26 mouse cellular contexts compared by ENCODE assay signal in genomic region chr6:4849747-4850146, GRCm38 (mm10). TPM values are rescaled to one million over a fixed set of nuclear protein-coding genes. Genes with fewer than 3 reads are reported as not detected.
DNase-seq lines count a peak whose midpoint lies in the region; ATAC-seq lines count a peak whose summit lies in the region.
"Had no signal": no experiment of that assay in that cellular context is flagged by ENCODE, and none has a peak within 500 bp of the region (broad histone marks: within the 10 kb centered on the region; RNA-seq: fewer than 3 reads in every experiment).

No protein-coding gene starts in this region.

- no peaks in the 10 kb centered on the region for H3K36me3 ChIP-seq in forebrain, embryonic 14.5 days (ENCODE audit: control insufficient read depth, insufficient read depth, low read length)
- no peaks in the 10 kb centered on the region for H3K36me3 ChIP-seq in forebrain, embryonic 16.5 days (ENCODE audit: control insufficient read depth, insufficient read depth)
- no peaks in the 10 kb centered on the region for H3K36me3 ChIP-seq in midbrain, embryonic 11.5 days (ENCODE audit: control insufficient read depth, insufficient read depth, low read length)
- no peaks in the 10 kb centered on the region for H3K36me3 ChIP-seq in midbrain, embryonic 15.5 days (replicated peaks)
- no peaks in the 10 kb centered on the region for H3K36me3 ChIP-seq in liver, embryonic 13.5 days
- no peaks in the 10 kb centered on the region for H3K36me3 ChIP-seq in liver, embryonic 16.5 days (ENCODE audit: control insufficient read depth, insufficient read depth)
- H3K36me3 ChIP-seq: embryonic facial prominence, embryonic 13.5 days; hindbrain, embryonic 13.5 days; limb, embryonic 10.5 days; limb, embryonic 15.5 days; lung, embryonic 15.5 days; midbrain, embryonic 13.5 days had no signal

- H3K4me2 ChIP-seq in forebrain, embryonic 14.5 days (ENCODE audit: low read length), result no peak overlapping the region
- no peak overlapping the region for H3K4me2 ChIP-seq in forebrain, embryonic 16.5 days (ENCODE audit: low read length)
- no peak overlapping the region for H3K4me2 ChIP-seq in midbrain, embryonic 11.5 days
- no peak overlapping the region for H3K4me2 ChIP-seq in midbrain, embryonic 15.5 days
- H3K4me2 ChIP-seq in liver, embryonic 13.5 days, result peak overlapping the region; percentile 27; the same call in 1 of the 2 replicates
- H3K4me2 ChIP-seq in liver, embryonic 16.5 days (ENCODE audit: low read depth, low read length), result peak overlapping the region; percentile 24; the same call in 1 of the 2 replicates
- H3K4me2 ChIP-seq: embryonic facial prominence, embryonic 13.5 days; hindbrain, embryonic 13.5 days; limb, embryonic 15.5 days; lung, embryonic 15.5 days; midbrain, embryonic 13.5 days had no signal

- H3K27ac ChIP-seq in forebrain, embryonic 14.5 days (ENCODE audit: low read depth, low read length), result no peak overlapping the region
- no peak overlapping the region for H3K27ac ChIP-seq in forebrain, embryonic 16.5 days (ENCODE audit: low read length)
- H3K27ac ChIP-seq in midbrain, embryonic 11.5 days (ENCODE audit: low read depth, low read length), result no peak overlapping the region
- H3K27ac ChIP-seq in midbrain, embryonic 15.5 days, result no peak overlapping the region
- no peak overlapping the region for H3K27ac ChIP-seq in liver, embryonic 13.5 days
- H3K27ac ChIP-seq in liver, embryonic 16.5 days (ENCODE audit: low read length), result peak overlapping the region; percentile 33; the same call in 1 of the 2 replicates
- H3K27ac ChIP-seq: embryonic facial prominence, embryonic 13.5 days; hindbrain, embryonic 13.5 days; limb, embryonic 15.5 days; lung, embryonic 15.5 days; midbrain, embryonic 13.5 days; stomach, postnatal 0 days had no signal

- WGBS in forebrain, embryonic 14.5 days, result 8% methylated on average over 3 of the region's 3 CpGs
- 10% methylated on average over 3 of the region's 3 CpGs for WGBS in forebrain, embryonic 16.5 days
- 11% methylated on average over 3 of the region's 3 CpGs for WGBS in midbrain, embryonic 11.5 days
- 10% methylated on average over 3 of the region's 3 CpGs for WGBS in midbrain, embryonic 15.5 days
- 48% methylated on average over 3 of the region's 3 CpGs for WGBS in liver, embryonic 13.5 days (ENCODE audit: insufficient replicate concordance)
- 52% methylated on average over 3 of the region's 3 CpGs for WGBS in liver, embryonic 16.5 days (ENCODE audit: insufficient replicate concordance)

- peak; percentile 6 for DNase-seq in forebrain, embryonic 14.5 days (ENCODE audit: low spot score)
- DNase-seq in midbrain, embryonic 11.5 days (ENCODE audit: low spot score, missing footprints), result peak; percentile 86
- no peak for DNase-seq in liver, embryonic 13.5 days
- DNase-seq in adrenal gland, adult (ENCODE audit: inconsistent age in 2 of 2, low spot score in 1 of 2), result no peak
- DNase-seq: adrenal gland, adult 2 months; B cell, adult 2 months; cerebellum, adult 8-10 months; cerebellum, postnatal 25 days; gastrocnemius, postnatal 14 days; kidney, adult 9 months; kidney, postnatal 10 days; layer of hippocampus, adult 9-11 months; right cerebral cortex, postnatal 4 days; thymus, adult 18-20 months; thymus, postnatal 25 days had no signal

- no peaks in the 10 kb centered on the region for H3K27me3 ChIP-seq in forebrain, embryonic 14.5 days (replicated peaks; ENCODE audit: control insufficient read depth, insufficient read depth, low read length)
- no peaks in the 10 kb centered on the region for H3K27me3 ChIP-seq in forebrain, embryonic 16.5 days (replicated peaks; ENCODE audit: control insufficient read depth, insufficient read depth, low read length)
- H3K27me3 ChIP-seq in midbrain, embryonic 11.5 days (ENCODE audit: control insufficient read depth, insufficient read depth, low read length), result no peaks in the 10 kb centered on the region
- H3K27me3 ChIP-seq in midbrain, embryonic 15.5 days (replicated peaks), result no peaks in the 10 kb centered on the region
- no peaks in the 10 kb centered on the region for H3K27me3 ChIP-seq in liver, embryonic 13.5 days
- no peaks in the 10 kb centered on the region for H3K27me3 ChIP-seq in liver, embryonic 16.5 days (ENCODE audit: control insufficient read depth, insufficient read depth, low read depth, low read length)
- H3K27me3 ChIP-seq: embryonic facial prominence, embryonic 13.5 days; hindbrain, embryonic 13.5 days; limb, embryonic 15.5 days; lung, embryonic 15.5 days; midbrain, embryonic 13.5 days had no signal

- no peaks in the 10 kb centered on the region for H3K9me3 ChIP-seq in forebrain, embryonic 14.5 days (replicated peaks; ENCODE audit: control insufficient read depth, low read length)
- no peaks in the 10 kb centered on the region for H3K9me3 ChIP-seq in forebrain, embryonic 16.5 days (ENCODE audit: control insufficient read depth, low read length)
- no peaks in the 10 kb centered on the region for H3K9me3 ChIP-seq in midbrain, embryonic 11.5 days (ENCODE audit: control insufficient read depth, low read length)
- no peaks in the 10 kb centered on the region for H3K9me3 ChIP-seq in midbrain, embryonic 15.5 days
- no peaks in the 10 kb centered on the region for H3K9me3 ChIP-seq in liver, embryonic 13.5 days (replicated peaks)
- H3K9me3 ChIP-seq in liver, embryonic 16.5 days (replicated peaks; ENCODE audit: control insufficient read depth, low read length), result no peaks in the 10 kb centered on the region
- H3K9me3 ChIP-seq: embryonic facial prominence, embryonic 13.5 days; hindbrain, embryonic 13.5 days; limb, embryonic 10.5 days; limb, embryonic 15.5 days; lung, embryonic 15.5 days; midbrain, embryonic 13.5 days had no signal

- no peak for ATAC-seq in forebrain, embryonic 14.5 days
- ATAC-seq in forebrain, embryonic 16.5 days, result no peak
- ATAC-seq in midbrain, embryonic 11.5 days (ENCODE audit: low FRiP score), result peak; percentile 76
- no peak for ATAC-seq in midbrain, embryonic 15.5 days (replicated peaks)
- ATAC-seq in liver, embryonic 13.5 days (ENCODE audit: low read depth), result no peak
- ATAC-seq in liver, embryonic 16.5 days (ENCODE audit: low read depth), result no peak
- ATAC-seq: intestine, postnatal 0 days; midbrain, embryonic 13.5 days had no signal

- no peak overlapping the region for H3K9ac ChIP-seq in forebrain, embryonic 14.5 days (ENCODE audit: low read length)
- no peak overlapping the region for H3K9ac ChIP-seq in forebrain, embryonic 16.5 days (replicated peaks; ENCODE audit: low read depth, low read length)
- H3K9ac ChIP-seq in midbrain, embryonic 11.5 days (ENCODE audit: low read length), result no peak overlapping the region
- H3K9ac ChIP-seq in midbrain, embryonic 15.5 days, result no peak overlapping the region
- no peak overlapping the region for H3K9ac ChIP-seq in liver, embryonic 13.5 days
- H3K9ac ChIP-seq in liver, embryonic 16.5 days (ENCODE audit: low read depth, low read length), result no peak overlapping the region
- H3K9ac ChIP-seq: embryonic facial prominence, embryonic 13.5 days; hindbrain, embryonic 13.5 days; limb, embryonic 15.5 days; lung, embryonic 15.5 days; midbrain, embryonic 13.5 days had no signal

- H3K4me3 ChIP-seq in forebrain, embryonic 14.5 days (ENCODE audit: low read depth, low read length), result no peak overlapping the region
- H3K4me3 ChIP-seq in forebrain, embryonic 16.5 days (replicated peaks; ENCODE audit: low read length), result no peak overlapping the region
- no peak overlapping the region for H3K4me3 ChIP-seq in midbrain, embryonic 11.5 days (ENCODE audit: low read depth, low read length)
- no peak overlapping the region for H3K4me3 ChIP-seq in midbrain, embryonic 15.5 days
- no peak overlapping the region for H3K4me3 ChIP-seq in liver, embryonic 13.5 days (replicated peaks)
- no peak overlapping the region for H3K4me3 ChIP-seq in liver, embryonic 16.5 days (ENCODE audit: low read depth, low read length)
- H3K4me3 ChIP-seq: embryonic facial prominence, embryonic 13.5 days; hindbrain, embryonic 13.5 days; limb, embryonic 10.5 days; limb, embryonic 15.5 days; lung, embryonic 15.5 days; midbrain, embryonic 13.5 days had no signal

- H3K4me1 ChIP-seq in forebrain, embryonic 14.5 days (ENCODE audit: control insufficient read depth, insufficient read depth, low read length), result no peaks in the 10 kb centered on the region
- H3K4me1 ChIP-seq in forebrain, embryonic 16.5 days (replicated peaks; ENCODE audit: control insufficient read depth, insufficient read depth, low read length), result no peaks in the 10 kb centered on the region
- peaks cover 8% of the 10 kb centered on the region; the same call in 1 of the 2 replicates for H3K4me1 ChIP-seq in midbrain, embryonic 11.5 days (ENCODE audit: control insufficient read depth, insufficient read depth, low read length)
- no peaks in the 10 kb centered on the region; the same call in 1 of the 2 replicates for H3K4me1 ChIP-seq in midbrain, embryonic 15.5 days
- H3K4me1 ChIP-seq in liver, embryonic 13.5 days (replicated peaks), result no peaks in the 10 kb centered on the region
- no peaks in the 10 kb centered on the region for H3K4me1 ChIP-seq in liver, embryonic 16.5 days (ENCODE audit: control insufficient read depth, low read depth, low read length)
- H3K4me1 ChIP-seq: hindbrain, embryonic 13.5 days; limb, embryonic 15.5 days; lung, embryonic 15.5 days had no signal

RNA-seq across cellular contexts. Expression of gene Ppp1r9a, which starts 53.0 kb away (rescaled TPM):
- polyA plus RNA-seq in forebrain, embryonic 14.5 days (2014; fragmentation: Nextera tagmentation; extraction: Ambion mirVana), result 21.3 and 29.0 TPM in 2 replicates
- 33.2 and 41.7 TPM in 2 replicates for polyA plus RNA-seq in forebrain, embryonic 16.5 days (2015; fragmentation: Nextera tagmentation; extraction: Ambion mirVana)
- polyA plus RNA-seq in midbrain, embryonic 11.5 days (2014; fragmentation: Nextera tagmentation; extraction: Ambion mirVana), result 17.8 and 19.0 TPM in 2 replicates
- 50.1 and 51.7 TPM in 2 replicates for polyA plus RNA-seq in midbrain, embryonic 15.5 days (2015; fragmentation: Nextera tagmentation; extraction: Ambion mirVana)
- polyA plus RNA-seq in liver, embryonic 13.5 days (2015; fragmentation: Nextera tagmentation; extraction: Ambion mirVana), result 3.6 and 3.8 TPM in 2 replicates
- polyA plus RNA-seq in liver, embryonic 16.5 days (2015; fragmentation: Nextera tagmentation; extraction: Ambion mirVana), result 3.8 and 3.9 TPM in 2 replicates

Comparison
In these comparisons a context has a peak if more than half of its experiments do, and no peak if none do; other contexts are left out.
1. DNase-seq: peak in forebrain, embryonic 14.5 days (single experiment) and midbrain, embryonic 11.5 days (single experiment); none in liver, embryonic 13.5 days (single experiment) and adrenal gland, adult (0 of 2).
2. H3K4me2 ChIP-seq: peak in liver, embryonic 13.5 days (single experiment) and liver, embryonic 16.5 days (single experiment); none in forebrain, embryonic 14.5 days (single experiment), forebrain, embryonic 16.5 days (single experiment), midbrain, embryonic 11.5 days (single experiment) and midbrain, embryonic 15.5 days (single experiment).